Mouse (Mus musculus) MEL (cell line): ENCODE measurements at regions not wholly inside any gene's neighbourhood (a gene's known extent, or its start where the extent isn't known, plus 50 kb on each side); places are given as distances from the start of the nearest gene placed in this dataset.

Experiments used
- DNase-seq: peaks from one replicate; pipeline ENCODE4 v3.0.0; 2011; ENCODE audit warnings: low read depth, low spot score
- H3K27ac ChIP-seq: 2 replicates; pipeline ENCODE4 v1.5.1; 2012; ENCODE audit warnings: low read depth, mild to moderate bottlenecking, control low read depth, low read length, moderate library complexity; ENCODE audit not compliant: control insufficient read depth
- H3K27me3 ChIP-seq, 2 experiments: fragments of 150-350 bp in 1 of 2; sonication (generic) in 1 of 2; 2 replicates each; pipeline ENCODE4 v1.6.1; 2012; ENCODE audit warnings: low read length in 2 of 2, mild to moderate bottlenecking in 2 of 2, improper control_type of control experiment in 1 of 2, moderate library complexity in 1 of 2; ENCODE audit not compliant: insufficient read depth in 2 of 2, control insufficient read depth in 1 of 2
- H3K36me3 ChIP-seq, 2 experiments: 2 replicates each; pipeline ENCODE4 v1.6.1; 2012 to 2014; ENCODE audit warnings: low read length in 2 of 2, improper control_type of control experiment in 1 of 2, inconsistent platforms in 1 of 2, mild to moderate bottlenecking in 1 of 2; ENCODE audit not compliant: insufficient read depth in 2 of 2, control insufficient read depth in 1 of 2
- H3K4me1 ChIP-seq, 2 experiments: fragments of 150-350 bp in 1 of 2; sonication (generic) in 1 of 2; 2 replicates each; pipeline ENCODE4 v1.6.1; 2012; ENCODE audit warnings: low read length in 2 of 2, improper control_type of control experiment in 1 of 2, mild to moderate bottlenecking in 1 of 2; ENCODE audit not compliant: insufficient read depth in 2 of 2, control insufficient read depth in 1 of 2
- H3K4me3 ChIP-seq, 2 experiments: fragments of 150-350 bp in 1 of 2; sonication (generic) in 1 of 2; 2 replicates each; pipeline ENCODE4 v1.5.1; 2012; ENCODE audit warnings: low read depth in 2 of 2, low read length in 2 of 2, mild to moderate bottlenecking in 2 of 2, moderate library complexity in 2 of 2, control low read depth in 1 of 2, improper control_type of control experiment in 1 of 2; ENCODE audit not compliant: control insufficient read depth in 1 of 2, insufficient read depth in 1 of 2
- H3K79me2 ChIP-seq: 2 replicates; pipeline ENCODE4 v1.6.1; 2012; ENCODE audit warnings: mild to moderate bottlenecking, low read length, moderate library complexity; ENCODE audit not compliant: control insufficient read depth, poor library complexity, insufficient read depth
- H3K9ac ChIP-seq: 2 replicates; pipeline ENCODE4 v1.6.1; 2012; ENCODE audit warnings: low read depth, mild to moderate bottlenecking, control low read depth, low read length, moderate library complexity; ENCODE audit not compliant: control insufficient read depth, poor library complexity, severe bottlenecking
- H3K9me3 ChIP-seq: fragments of 150-350 bp; sonication (generic); replicated peaks from 2 replicates; pipeline ENCODE4 v1.6.1; 2012; ENCODE audit warnings: mild to moderate bottlenecking, low read length, improper control_type of control experiment, moderate library complexity; ENCODE audit not compliant: insufficient read depth
- BHLHE40 ChIP-seq: IDR thresholded peaks from 2 replicates; pipeline ENCODE4 v1.6.1; 2012; ENCODE audit warnings: low read depth, mild to moderate bottlenecking, inconsistent platforms, low read length, improper control_type of control experiment, borderline replicate concordance
- CHD1 ChIP-seq: IDR thresholded peaks from 2 replicates; pipeline ENCODE4 v1.6.1; 2012; ENCODE audit warnings: low read depth, mild to moderate bottlenecking, inconsistent platforms, low read length, improper control_type of control experiment
- CHD2 ChIP-seq: IDR thresholded peaks from 2 replicates; pipeline ENCODE4 v1.6.1; 2011; ENCODE audit warnings: low read length, improper control_type of control experiment
- E2F4 ChIP-seq: IDR thresholded peaks from 2 replicates; pipeline ENCODE4 v1.6.1; 2011; ENCODE audit warnings: low read depth, low read length, improper control_type of control experiment, borderline replicate concordance
- ELF1 ChIP-seq: IDR thresholded peaks from 2 replicates; pipeline ENCODE4 v1.6.1; 2014; ENCODE audit warnings: low read depth, mild to moderate bottlenecking, inconsistent platforms, low read length, improper control_type of control experiment, moderate library complexity
- EP300 ChIP-seq, 2 experiments: IDR thresholded peaks; 2 replicates each; pipeline ENCODE4 v1.6.1; 2011; ENCODE audit warnings: improper control_type of control experiment in 2 of 2, low read length in 2 of 2, low read depth in 1 of 2, mild to moderate bottlenecking in 1 of 2
- GABPA ChIP-seq: IDR thresholded peaks from 2 replicates; pipeline ENCODE4 v1.6.1; 2012; ENCODE audit warnings: low read depth, mild to moderate bottlenecking, inconsistent platforms, low read length, improper control_type of control experiment, moderate library complexity
- GATA1 ChIP-seq: IDR thresholded peaks from 2 replicates; pipeline ENCODE4 v1.6.1; 2011; ENCODE audit warnings: low read depth, low read length, improper control_type of control experiment
- JUND ChIP-seq: IDR thresholded peaks from 2 replicates; pipeline ENCODE4 v1.6.1; 2011; ENCODE audit warnings: low read depth, mild to moderate bottlenecking, improper control_type of control experiment, low read length
- KAT2A ChIP-seq: conservative IDR thresholded peaks from 2 replicates; pipeline ENCODE4 v1.6.1; 2012; ENCODE audit warnings: low read depth, low read length, improper control_type of control experiment, inconsistent platforms
- MAFK ChIP-seq: IDR thresholded peaks from 2 replicates; pipeline ENCODE4 v1.6.1; 2011; ENCODE audit warnings: low read depth, mild to moderate bottlenecking, low read length, improper control_type of control experiment, borderline replicate concordance
- MEF2A ChIP-seq: IDR thresholded peaks from 2 replicates; pipeline ENCODE4 v1.6.1; 2014; ENCODE audit warnings: low read depth, mild to moderate bottlenecking, inconsistent platforms, low read length, improper control_type of control experiment; ENCODE audit not compliant: poor library complexity, insufficient replicate concordance, severe bottlenecking; ENCODE audit errors: extremely low read depth
- MYB ChIP-seq: IDR thresholded peaks from 2 replicates; pipeline ENCODE4 v1.6.1; 2011; ENCODE audit warnings: mild to moderate bottlenecking, low read depth, low read length, improper control_type of control experiment
- MYC ChIP-seq: IDR thresholded peaks from 2 replicates; pipeline ENCODE4 v1.6.1; 2011; ENCODE audit warnings: low read depth, mild to moderate bottlenecking, low read length, improper control_type of control experiment, moderate library complexity
- NELFE ChIP-seq: IDR thresholded peaks from 2 replicates; pipeline ENCODE4 v1.6.1; 2011; ENCODE audit warnings: low read depth, low read length, improper control_type of control experiment
- POLR2A ChIP-seq, 2 experiments: IDR thresholded peaks; 2 replicates each; pipeline ENCODE4 v1.6.1; 2011 to 2012; ENCODE audit warnings: low read length in 2 of 2, mild to moderate bottlenecking in 2 of 2, control low read depth in 1 of 2, improper control_type of control experiment in 1 of 2, low read depth in 1 of 2, moderate library complexity in 1 of 2; ENCODE audit not compliant: control insufficient read depth in 1 of 2, insufficient read depth in 1 of 2, poor library complexity in 1 of 2
- POLR2AphosphoS5 ChIP-seq: IDR thresholded peaks from 2 replicates; pipeline ENCODE4 v1.6.1; 2012; ENCODE audit warnings: low read depth, borderline replicate concordance, mild to moderate bottlenecking, inconsistent platforms, low read length, moderate library complexity, mixed read lengths
- RAD21 ChIP-seq: IDR thresholded peaks from 2 replicates; pipeline ENCODE4 v1.6.1; 2011; ENCODE audit warnings: mild to moderate bottlenecking, low read depth, low read length, improper control_type of control experiment
- SMC3 ChIP-seq: IDR thresholded peaks from 2 replicates; pipeline ENCODE4 v1.6.1; 2011; ENCODE audit warnings: low read depth, low read length, improper control_type of control experiment
- TBP ChIP-seq: IDR thresholded peaks from 2 replicates; pipeline ENCODE4 v1.8.0; 2011; ENCODE audit warnings: low read depth, low read length, improper control_type of control experiment
- TCF12 ChIP-seq: IDR thresholded peaks from 2 replicates; pipeline ENCODE4 v1.6.1; 2014; ENCODE audit warnings: low read depth, mild to moderate bottlenecking, inconsistent platforms, low read length, improper control_type of control experiment, moderate library complexity
- UBTF ChIP-seq: IDR thresholded peaks from 2 replicates; pipeline ENCODE4 v1.6.1; 2012; ENCODE audit warnings: low read depth, mild to moderate bottlenecking, inconsistent platforms, low read length, improper control_type of control experiment, moderate library complexity, borderline replicate concordance; ENCODE audit not compliant: insufficient read depth
- USF1 ChIP-seq: IDR thresholded peaks from 2 replicates; pipeline ENCODE4 v1.6.1; 2014; ENCODE audit warnings: low read depth, mild to moderate bottlenecking, inconsistent platforms, low read length, improper control_type of control experiment, moderate library complexity
- ZC3H11A ChIP-seq: IDR thresholded peaks from 2 replicates; pipeline ENCODE4 v1.6.1; 2012; ENCODE audit warnings: low read depth, mild to moderate bottlenecking, inconsistent platforms, low read length, improper control_type of control experiment
- ZKSCAN1 ChIP-seq: IDR thresholded peaks from 2 replicates; pipeline ENCODE4 v1.6.1; 2012; ENCODE audit warnings: low read depth, mild to moderate bottlenecking, inconsistent platforms, low read length, improper control_type of control experiment, moderate library complexity
- ZMIZ1 ChIP-seq: IDR thresholded peaks from 2 replicates; pipeline ENCODE4 v1.6.1; 2012; ENCODE audit warnings: low read depth, mild to moderate bottlenecking, inconsistent platforms, low read length, improper control_type of control experiment, moderate library complexity

GRCm38 (mm10) chr4:127452081-127452480 is 94.1 kb upstream of the Gjb5 start:
- no peak overlapping the region for H3K4me3 ChIP-seq
- TF ChIP-seq ZC3H11A (no peak), MYC (no peak), CHD1 (no peak), TCF12 (no peak), KAT2A (no peak), GATA1 (no peak), CHD2 (no peak), RAD21 (no peak), ZMIZ1 (no peak), TBP (no peak), SMC3 (no peak), MEF2A (no peak), MYB (no peak), UBTF (no peak), EP300 (IDR thresholded peaks at IDR 0.05; ENCODE audit: low read depth in 1 of 2, low read length in 2 of 2) (no peak), ELF1 (no peak)
- H3K27me3 ChIP-seq, result no peaks in the 10 kb centered on the region
- no peaks in the 10 kb centered on the region for H3K36me3 ChIP-seq
- no peaks in the 10 kb centered on the region for H3K79me2 ChIP-seq
- no peak overlapping the region for H3K9ac ChIP-seq
- H3K9me3 ChIP-seq, result no peaks in the 10 kb centered on the region
- no peak for DNase-seq
- H3K4me1 ChIP-seq, result no peaks in the 10 kb centered on the region
- no peak overlapping the region for H3K27ac ChIP-seq

DNA sequence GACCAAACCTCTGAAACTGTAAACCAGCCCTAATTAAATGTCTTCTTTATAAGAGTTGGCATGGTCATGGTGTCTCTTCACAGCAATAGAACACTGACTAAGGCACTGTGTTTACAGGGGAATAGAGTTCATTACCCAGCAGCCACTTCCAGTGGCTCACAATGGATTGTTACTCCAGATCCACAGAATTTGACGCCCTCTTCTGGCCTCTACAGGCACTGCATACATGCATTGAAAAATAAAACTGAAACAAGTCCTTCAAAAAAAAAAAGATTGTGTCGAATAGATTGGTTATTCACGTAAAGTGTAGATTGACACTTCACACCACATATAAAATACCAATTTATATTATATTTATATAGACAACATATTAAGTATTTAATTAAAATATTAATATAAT is 87.3 kb upstream of the Gjb5 start:
- Histone ChIP-seq H3K9me3 (no peaks in the 10 kb centered on the region), H3K27ac (no peak overlapping the region), H3K9ac (no peak overlapping the region), H3K27me3 (no peaks in the 10 kb centered on the region), H3K4me1 (no peaks in the 10 kb centered on the region), H3K79me2 (no peaks in the 10 kb centered on the region), H3K36me3 (no peaks in the 10 kb centered on the region), H3K4me3 (no peak overlapping the region)
- TF ChIP-seq MAFK (no peak), POLR2A (IDR thresholded peaks at IDR 0.05; ENCODE audit: control insufficient read depth in 1 of 2, insufficient read depth in 1 of 2, low read depth in 1 of 2, low read length in 2 of 2, poor library complexity in 1 of 2) (no peak), E2F4 (no peak), POLR2AphosphoS5 (no peak), ZC3H11A (no peak), NELFE (no peak), USF1 (no peak), ZKSCAN1 (no peak), JUND (no peak), RAD21 (no peak), UBTF (no peak), BHLHE40 (no peak), GABPA (no peak)
- no peak for DNase-seq
